Mouse (Mus musculus) CH12.LX (cell line): ENCODE data around the gene Tbc1d22b. TPM values are rescaled to one million over a fixed set of nuclear protein-coding genes. Genes with fewer than 3 reads are reported as not detected.

Source experiments
- DNase-seq: peaks from one replicate; pipeline ENCODE4 v3.0.0-alpha.2; 2013; ENCODE audit errors: extremely low read depth
- H3K27ac ChIP-seq: 2 replicates; pipeline ENCODE4 v1.5.1; 2012; ENCODE audit warnings: low read depth, mild to moderate bottlenecking, control low read depth, moderate library complexity; ENCODE audit not compliant: insufficient read depth
- H3K27me3 ChIP-seq: replicated peaks from 2 replicates; pipeline ENCODE3; 2012; ENCODE audit warnings: inconsistent platforms
- H3K36me3 ChIP-seq, 2 experiments: replicated peaks in 1 of 2; 2 replicates each; pipeline versions ENCODE3 to v1.6.1; 2012; ENCODE audit warnings: inconsistent platforms in 1 of 2, low read length in 1 of 2, mild to moderate bottlenecking in 1 of 2, mixed read lengths in 1 of 2, moderate library complexity in 1 of 2; ENCODE audit not compliant: control insufficient read depth in 1 of 2, insufficient read depth in 1 of 2
- H3K4me1 ChIP-seq, 2 experiments: 2 replicates each; pipeline ENCODE4 v1.6.1; 2012; ENCODE audit warnings: inconsistent platforms in 1 of 2, moderate library complexity in 1 of 2; ENCODE audit not compliant: insufficient read depth in 2 of 2, control insufficient read depth in 1 of 2
- H3K4me2 ChIP-seq: 2 replicates; pipeline ENCODE4 v1.6.1; 2012; ENCODE audit warnings: low read depth, mild to moderate bottlenecking, control low read depth; ENCODE audit not compliant: poor library complexity, insufficient read depth, severe bottlenecking
- H3K4me3 ChIP-seq, 3 experiments: fragments of 150-350 bp in 1 of 3; sonication (generic) in 1 of 3; replicated peaks in 1 of 3; 2 replicates each; pipeline versions ENCODE3 to v1.5.1; 2011 to 2012; ENCODE audit warnings: low read depth in 2 of 3, low read length in 2 of 3, mild to moderate bottlenecking in 2 of 3, moderate library complexity in 2 of 3, control low read depth in 1 of 3, improper control_type of control experiment in 1 of 3, inconsistent platforms in 1 of 3, mixed read lengths in 1 of 3; ENCODE audit not compliant: poor library complexity in 1 of 3
- H3K79me2 ChIP-seq: replicated peaks from 2 replicates; pipeline ENCODE4 v1.6.1; 2012; ENCODE audit warnings: mild to moderate bottlenecking, moderate library complexity; ENCODE audit not compliant: control insufficient read depth, poor library complexity, insufficient read depth, severe bottlenecking; ENCODE audit errors: extremely low read depth
- H3K9ac ChIP-seq: 2 replicates; pipeline ENCODE4 v1.6.1; 2012; ENCODE audit warnings: low read depth, mild to moderate bottlenecking, control low read depth, moderate library complexity; ENCODE audit not compliant: insufficient read depth
- H3K9me3 ChIP-seq: replicated peaks from 2 replicates; pipeline ENCODE3; 2012; ENCODE audit warnings: low read length, inconsistent platforms, mixed read lengths
- JUND ChIP-seq: conservative IDR thresholded peaks from 2 replicates; pipeline ENCODE4 v1.6.1; 2011; ENCODE audit warnings: low read depth, low read length, improper control_type of control experiment
- PAX5 ChIP-seq: IDR thresholded peaks from 2 replicates; pipeline ENCODE4 v1.6.1; 2012; ENCODE audit warnings: low read length, inconsistent platforms, mixed read lengths
- RAD21 ChIP-seq: IDR thresholded peaks from 2 replicates; pipeline ENCODE4 v1.6.1; 2011; ENCODE audit warnings: low read depth, mild to moderate bottlenecking, low read length, improper control_type of control experiment, moderate library complexity
- ZMIZ1 ChIP-seq: IDR thresholded peaks from 2 replicates; pipeline ENCODE4 v1.6.1; 2012; ENCODE audit warnings: low read depth, mild to moderate bottlenecking, inconsistent platforms, low read length, improper control_type of control experiment
- dilution Hi-C: fragments of 300-500 bp; cut with MboI; formaldehyde crosslinking; loops from 2 replicates; pipeline ENCODE4 v1.14.3; 2020; ENCODE audit warnings: low sequenced_read_pairs; ENCODE audit not compliant: extremely low pct_unique_long_range_greater_than_20kb, extremely low pct_ligation_motif_present
- in situ Hi-C: fragments of 300-500 bp; cut with MboI; formaldehyde crosslinking; loops from 3 replicates; pipeline ENCODE4 v1.14.3; 2019; ENCODE audit warnings: low sequenced_read_pairs, low pct_ligation_motif_present, low pct_unique_long_range_greater_than_20kb, mixed read lengths
- polyA plus RNA-seq: library from polyadenylated mRNA; unstranded; fragments of >175 nt; gene quantifications from 2 replicates; pipeline ENCODE4 v1.2.1, GENCODE M21; 2012; ENCODE audit warnings: low read depth; ENCODE audit not compliant: insufficient read length
- total RNA-seq, 2 experiments: library from RNA; depleted of rRNA; stranded (reverse); fragments of 300-350 nt in 1 of 2; fragments of >200 nt in 1 of 2; gene quantifications; 2 replicates each; pipeline ENCODE4 v1.2.3; 2012 to 2014

Gene Tbc1d22b
- total and polyA plus RNA-seq, 3 experiments: 3.8 to 17.3 (median 6.6) TPM

- no peak for DNase-seq
- in situ Hi-C loops (no loop called here), dilution Hi-C loops (no loop called here)
- Histone ChIP-seq H3K27me3 (no peaks in the 10 kb centered on the region), H3K4me3 (no peak overlapping the region), H3K9me3 (peaks cover under 1% of the 10 kb centered on the region), H3K36me3 (peaks cover 39 to 57% of the 10 kb centered on the region in 2 experiments), H3K9ac (no peak overlapping the region), H3K4me2 (no peak overlapping the region), H3K79me2 (no peaks in the 10 kb centered on the region), H3K4me1 (peaks cover 0 to 18% of the 10 kb centered on the region in 2 experiments; a peak in 2 of 4 replicates), H3K27ac (no peak overlapping the region)
- no peak for TF ChIP-seq PAX5
- no peak for TF ChIP-seq RAD21
- no peak for TF ChIP-seq ZMIZ1
- no peak for TF ChIP-seq JUND
These were observed 92.6 kb downstream of the Tbc1d22b start for GRCm38 (mm10) chr17:29642219-29642618.

Other genes starting within 250 kb of the Tbc1d22b start
- gene Pi16, start 232.1 kb upstream of the Tbc1d22b start, total RNA-seq (2012; rRNA removed): 0.13 TPM in 1 of 2 replicates, not detected in the other
- gene Pi16, start 232.1 kb upstream of the Tbc1d22b start, total RNA-seq (2014; rRNA removed): not detected in 2 replicates
- not detected in 2 replicates for gene Pi16, start 232.1 kb upstream of the Tbc1d22b start, polyA plus RNA-seq
- gene Mtch1, start 201.9 kb upstream of the Tbc1d22b start, total RNA-seq (2012; rRNA removed): 139 and 143 TPM in 2 replicates
- gene Mtch1, start 201.9 kb upstream of the Tbc1d22b start, total RNA-seq (2014; rRNA removed): 56.8 and 66.1 TPM in 2 replicates
- 102 and 110 TPM in 2 replicates for gene Mtch1, start 201.9 kb upstream of the Tbc1d22b start, polyA plus RNA-seq
- 48.3 and 67.6 TPM in 2 replicates for gene Fgd2, start 188.9 kb upstream of the Tbc1d22b start, total RNA-seq (2012; rRNA removed)
- 41.7 and 41.9 TPM in 2 replicates for gene Fgd2, start 188.9 kb upstream of the Tbc1d22b start, total RNA-seq (2014; rRNA removed)
- 49.2 and 54.4 TPM in 2 replicates for gene Fgd2, start 188.9 kb upstream of the Tbc1d22b start, polyA plus RNA-seq
- gene Pim1, start 59.0 kb upstream of the Tbc1d22b start, total RNA-seq (2012; rRNA removed): 141 and 178 TPM in 2 replicates
- gene Pim1, start 59.0 kb upstream of the Tbc1d22b start, total RNA-seq (2014; rRNA removed): 72.7 and 75.8 TPM in 2 replicates
- 121 and 133 TPM in 2 replicates for gene Pim1, start 59.0 kb upstream of the Tbc1d22b start, polyA plus RNA-seq
- 0.21 and 0.50 TPM in 2 replicates for gene Gm17657, start 147 bp upstream of the Tbc1d22b start, total RNA-seq (2012; rRNA removed)
- gene Gm17657, start 147 bp upstream of the Tbc1d22b start, total RNA-seq (2014; rRNA removed): not detected in 2 replicates
- gene Gm17657, start 147 bp upstream of the Tbc1d22b start, polyA plus RNA-seq: 0.16 and 0.20 TPM in 2 replicates
- 0.76 and 0.97 TPM in 2 replicates for gene Tmem217, start 2.6 kb downstream of the Tbc1d22b start, total RNA-seq (2012; rRNA removed)
- gene Tmem217, start 2.6 kb downstream of the Tbc1d22b start, total RNA-seq (2014; rRNA removed): not detected in 2 replicates
- 0.26 TPM in 1 of 2 replicates, not detected in the other for gene Tmem217, start 2.6 kb downstream of the Tbc1d22b start, polyA plus RNA-seq
- gene Rnf8, start 65.0 kb downstream of the Tbc1d22b start, total RNA-seq (2012; rRNA removed): 33.7 and 35.4 TPM in 2 replicates
- gene Rnf8, start 65.0 kb downstream of the Tbc1d22b start, total RNA-seq (2014; rRNA removed): 29.9 and 30.9 TPM in 2 replicates
- gene Rnf8, start 65.0 kb downstream of the Tbc1d22b start, polyA plus RNA-seq: 38.8 and 41.2 TPM in 2 replicates
- gene Gm28043, start 65.1 kb downstream of the Tbc1d22b start, total RNA-seq (2012; rRNA removed): 4.2 TPM in 2 replicates
- 3.6 and 4.1 TPM in 2 replicates for gene Gm28043, start 65.1 kb downstream of the Tbc1d22b start, total RNA-seq (2014; rRNA removed)
- 3.5 and 3.7 TPM in 2 replicates for gene Gm28043, start 65.1 kb downstream of the Tbc1d22b start, polyA plus RNA-seq
- 88.8 and 95.3 TPM in 2 replicates for gene Cmtr1, start 110.8 kb downstream of the Tbc1d22b start, total RNA-seq (2012; rRNA removed)
- gene Cmtr1, start 110.8 kb downstream of the Tbc1d22b start, total RNA-seq (2014; rRNA removed): 96.9 and 105 TPM in 2 replicates
- 135 and 152 TPM in 2 replicates for gene Cmtr1, start 110.8 kb downstream of the Tbc1d22b start, polyA plus RNA-seq
- 18.7 and 23.5 TPM in 2 replicates for gene Ccdc167, start 167.3 kb downstream of the Tbc1d22b start, total RNA-seq (2012; rRNA removed)
- gene Ccdc167, start 167.3 kb downstream of the Tbc1d22b start, total RNA-seq (2014; rRNA removed): 8.8 and 9.1 TPM in 2 replicates
- gene Ccdc167, start 167.3 kb downstream of the Tbc1d22b start, polyA plus RNA-seq: 12.0 and 15.4 TPM in 2 replicates